Mouse (Mus musculus) bone marrow, adult 2 months (tissue): ENCODE measurements around the gene Adgrv1. TPM values are rescaled to one million over a fixed set of nuclear protein-coding genes. Genes with fewer than 3 reads are reported as not detected.

ENCODE experiments used
- H3K27ac ChIP-seq: fragments of 200-500 bp; 2 replicates; pipeline ENCODE4 v1.5.1; 2012; ENCODE audit warnings: low read depth, mild to moderate bottlenecking, control low read depth, inconsistent platforms, low read length; ENCODE audit not compliant: control insufficient read depth, poor library complexity, insufficient read depth
- H3K4me1 ChIP-seq: fragments of 200-500 bp; 2 replicates; pipeline ENCODE4 v1.6.1; 2011; ENCODE audit warnings: low read length; ENCODE audit not compliant: control insufficient read depth, insufficient read depth
- H3K4me3 ChIP-seq: fragments of 200-500 bp; replicated peaks from 2 replicates; pipeline ENCODE3; 2011; ENCODE audit warnings: mild to moderate bottlenecking, low read depth, low read length, control low read depth; ENCODE audit not compliant: control insufficient read depth
- CTCF ChIP-seq: fragments of 200-500 bp; IDR thresholded peaks from 2 replicates; pipeline ENCODE4 v1.5.1; 2011; ENCODE audit warnings: low read length, control low read depth; ENCODE audit not compliant: control insufficient read depth, insufficient read depth
- POLR2A ChIP-seq: fragments of 200-500 bp; IDR thresholded peaks from 2 replicates; pipeline ENCODE4 v1.6.1; 2011; ENCODE audit warnings: low read depth, mild to moderate bottlenecking, control low read depth, low read length, borderline replicate concordance; ENCODE audit not compliant: control insufficient read depth
- WGBS: fragments of 180-500 bp; shearing (Covaris S2); methylation state at CpG from one replicate; pipeline ENCODE4 v1.1.7; 2018; 5-methylcytosine and 5-hydroxymethylcytosine counted together
- polyA plus RNA-seq: library from polyadenylated mRNA; stranded (reverse); fragments of >200 nt; gene quantifications from 2 replicates; pipeline ENCODE4 v1.2.4, GENCODE M21; 2011; ENCODE audit warnings: low replicate concordance; ENCODE audit not compliant: missing spikeins, insufficient read depth, insufficient read length

Gene Adgrv1
- polyA plus RNA-seq, 1 experiment: 1.7 TPM

- H3K27ac ChIP-seq: no peak overlapping the region
- no peaks in the 10 kb centered on the region for H3K4me1 ChIP-seq
- TF ChIP-seq POLR2A (no peak), CTCF (no peak)
- WGBS: 82% methylated on average over 12 of the region's 12 CpGs
- H3K4me3 ChIP-seq: no peak overlapping the region
These were observed 62.6 kb downstream of the Adgrv1 start for GRCm38 (mm10) chr13:81570241-81570821.

GRCm38 (mm10) chr13:81550024-81550423 is 82.9 kb downstream of the Adgrv1 start:
- Histone ChIP-seq H3K27ac (no peak overlapping the region), H3K4me1 (no peaks in the 10 kb centered on the region), H3K4me3 (no peak overlapping the region)
- TF ChIP-seq CTCF (no peak), POLR2A (no peak)
- 76% methylated on average over 1 of the region's 1 CpGs for WGBS

- no peak overlapping the region for H3K27ac ChIP-seq
- no peak for TF ChIP-seq POLR2A
- TF ChIP-seq CTCF: no peak
- WGBS: 44% methylated on average over 2 of the region's 2 CpGs
- no peak overlapping the region for H3K4me3 ChIP-seq
- no peaks in the 10 kb centered on the region for H3K4me1 ChIP-seq
These were observed 98.0 kb downstream of the Adgrv1 start for GRCm38 (mm10) chr13:81534916-81535315.

- Histone ChIP-seq H3K4me1 (no peaks in the 10 kb centered on the region), H3K4me3 (no peak overlapping the region), H3K27ac (no peak overlapping the region)
- TF ChIP-seq POLR2A (no peak), CTCF (no peak)
- 32% methylated on average over 4 of the region's 4 CpGs for whole genome bisulfite sequencing
These were observed 106.3 kb downstream of the Adgrv1 start for GRCm38 (mm10) chr13:81526687-81527086.

GRCm38 (mm10) chr13:81510142-81510541 is 122.8 kb downstream of the Adgrv1 start:
- no peaks in the 10 kb centered on the region for H3K4me1 ChIP-seq
- TF ChIP-seq CTCF: no peak
- no peak for TF ChIP-seq POLR2A
- 85% methylated on average over 7 of the region's 7 CpGs for WGBS
- H3K27ac ChIP-seq: no peak overlapping the region
- no peak overlapping the region for H3K4me3 ChIP-seq

GRCm38 (mm10) chr13:81497035-81497434 is 135.9 kb downstream of the Adgrv1 start:
- Histone ChIP-seq H3K4me3 (no peak overlapping the region), H3K4me1 (no peaks in the 10 kb centered on the region), H3K27ac (no peak overlapping the region)
- TF ChIP-seq POLR2A (no peak), CTCF (no peak)
- WGBS: 57% methylated on average over 3 of the region's 3 CpGs

- no peak overlapping the region for H3K27ac ChIP-seq
- 79% methylated on average over 7 of the region's 7 CpGs for WGBS
- TF ChIP-seq CTCF (no peak), POLR2A (no peak)
- H3K4me3 ChIP-seq: no peak overlapping the region
- H3K4me1 ChIP-seq: no peaks in the 10 kb centered on the region
These were observed 141.0 kb downstream of the Adgrv1 start for GRCm38 (mm10) chr13:81491971-81492370.

GRCm38 (mm10) chr13:81486980-81487379 is 146.0 kb downstream of the Adgrv1 start:
- Histone ChIP-seq H3K4me1 (no peaks in the 10 kb centered on the region), H3K27ac (no peak overlapping the region), H3K4me3 (no peak overlapping the region)
- no peak for TF ChIP-seq CTCF
- TF ChIP-seq POLR2A: no peak

- Histone ChIP-seq H3K27ac (no peak overlapping the region), H3K4me1 (no peaks in the 10 kb centered on the region), H3K4me3 (no peak overlapping the region)
- TF ChIP-seq POLR2A (no peak), CTCF (no peak)
These were observed 159.2 kb downstream of the Adgrv1 start for GRCm38 (mm10) chr13:81473750-81474149.
